Mouse (Mus musculus) adrenal gland, postnatal 4 days (tissue): ENCODE data around the gene Mlph. TPM values are rescaled to one million over a fixed set of nuclear protein-coding genes. Genes with fewer than 3 reads are reported as not detected.

Source experiments
- DNase-seq, 2 experiments: peaks; one replicate each; pipeline ENCODE4 v3.0.0; 2021 to 2022; ENCODE audit warnings: low spot score in 2 of 2, mixed read lengths in 2 of 2
- total RNA-seq, 2 experiments: library from RNA; stranded (reverse); gene quantifications; 2 replicates each; pipeline ENCODE4 v1.2.3; 2021

The Mlph gene
- total RNA-seq, 2 experiments from 2014 or later, result 1.6 to 2.2 TPM

DNA sequence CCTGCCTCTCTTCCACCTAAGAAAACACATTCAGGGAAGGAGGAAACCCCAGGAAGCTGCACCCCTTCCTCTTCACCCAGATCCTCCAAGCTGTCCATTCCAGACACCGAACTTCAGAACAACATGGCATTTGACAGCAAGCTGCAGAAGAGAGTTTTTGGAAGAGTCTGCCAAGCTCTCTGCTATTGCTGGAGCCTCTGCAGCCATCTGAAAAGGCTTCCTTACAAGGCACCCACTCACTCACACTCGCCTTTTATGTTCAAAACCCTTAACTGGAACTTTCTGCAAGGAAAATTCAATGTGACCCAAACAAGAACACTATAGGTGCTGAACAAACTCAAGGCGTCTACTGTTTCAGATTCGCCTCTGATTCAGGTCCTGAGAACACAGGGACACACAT is 53.8 kb downstream of the Mlph start:
- no peak for DNase-seq

DNA sequence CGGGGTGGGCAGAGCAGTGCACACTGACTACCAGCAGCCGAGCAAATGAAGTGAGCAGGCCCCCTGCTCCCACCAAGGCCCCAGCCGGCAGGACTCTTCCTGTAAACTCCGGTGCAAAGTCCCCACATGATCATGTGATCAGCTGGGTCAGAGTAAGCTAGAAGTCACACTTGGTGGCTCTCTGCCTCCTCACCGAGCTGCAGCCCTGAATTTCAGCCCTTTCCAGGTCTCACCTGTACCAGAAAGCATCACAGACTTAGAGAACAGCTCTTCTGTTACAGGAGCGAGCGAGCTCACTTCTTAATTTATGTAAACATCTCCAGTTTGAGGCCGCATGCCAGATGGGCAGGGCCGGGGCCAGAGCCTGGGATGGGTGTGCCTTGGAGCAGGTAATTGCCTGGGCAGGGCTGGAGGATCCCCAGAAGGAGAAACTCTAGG is 54.5 kb downstream of the Mlph start, which contains the start of gene Rab17:
Rab17 (minus strand) TSS at position 315 of the 438 bp plus-strand sequence.
- DNase-seq, result no peak

DNA sequence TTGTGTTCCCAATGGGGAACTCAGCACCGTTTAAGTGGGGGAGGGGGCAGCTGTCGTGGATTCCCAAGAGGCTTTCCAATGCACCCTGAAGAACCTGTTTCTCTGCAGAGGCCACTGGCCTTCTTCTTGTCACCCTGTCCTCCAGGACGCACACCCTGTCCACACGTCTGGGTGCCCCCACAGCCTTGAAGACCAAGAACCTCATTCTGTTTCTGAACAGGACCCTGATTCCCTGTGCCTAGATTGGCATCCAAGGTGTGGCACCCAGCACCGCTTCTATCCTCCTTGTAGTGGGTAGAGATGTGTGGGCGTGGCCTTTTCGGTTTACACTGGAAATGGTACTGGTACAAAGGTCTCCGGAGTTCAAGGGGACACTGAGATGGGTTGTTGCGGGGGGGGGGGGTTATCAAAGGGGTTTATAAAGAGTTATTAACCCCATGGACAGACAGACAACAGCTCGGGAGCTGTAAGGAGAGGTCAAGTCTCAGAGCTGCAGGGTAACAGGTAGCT is 55.1 kb downstream of the Mlph start:
- DNase-seq, result no peak

DNA sequence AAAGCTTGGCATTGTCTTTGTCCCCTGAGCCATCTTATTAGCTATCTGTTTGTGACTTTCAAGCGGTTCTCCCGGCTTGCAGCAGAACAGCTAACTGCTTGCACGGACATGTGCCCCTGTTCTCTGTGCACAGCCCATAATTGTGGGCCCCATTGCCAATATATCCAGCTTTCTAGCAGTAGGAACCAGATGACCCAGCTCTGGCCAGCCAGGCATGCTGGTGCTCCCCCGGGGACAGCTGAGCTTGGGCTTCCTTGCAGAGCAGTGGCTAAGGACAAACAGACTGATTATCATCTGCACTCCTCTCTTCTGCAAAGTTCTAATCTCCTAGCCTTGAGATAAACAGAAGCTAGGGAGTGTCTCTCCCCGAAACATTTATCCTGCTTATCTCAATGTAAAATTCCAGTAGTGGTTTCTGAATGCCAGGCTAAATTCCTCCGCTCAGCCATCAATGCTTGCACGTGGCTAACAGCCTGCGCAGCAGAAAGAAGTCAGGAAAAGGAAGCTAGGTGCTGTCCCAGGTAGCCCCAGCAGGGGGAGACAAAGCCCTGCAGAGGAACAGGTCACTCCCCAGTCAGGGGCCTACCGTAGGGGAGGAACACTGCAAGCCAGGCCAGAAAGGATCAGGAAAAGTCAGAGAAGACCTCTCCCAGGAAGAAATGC is 58.2 kb downstream of the Mlph start:
- DNase-seq, result peak; percentile 86 to 91

DNA sequence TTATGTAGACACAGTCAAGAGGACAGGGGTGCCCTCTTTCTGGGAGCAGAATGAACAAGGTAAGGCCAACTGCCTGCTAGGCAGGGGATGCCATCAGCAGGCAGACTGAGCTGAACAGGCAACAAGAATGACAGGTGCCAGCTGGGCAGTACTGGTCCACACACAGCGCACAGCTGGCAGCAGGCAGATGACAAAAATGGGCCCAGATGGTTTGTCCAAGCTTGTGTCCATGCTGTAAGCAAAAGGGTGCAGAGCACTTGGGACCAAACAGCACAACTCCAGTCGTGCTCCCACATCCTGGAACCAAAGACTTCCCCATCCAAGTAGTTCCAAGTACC is 58.7 kb downstream of the Mlph start:
- DNase-seq, result no peak

DNA sequence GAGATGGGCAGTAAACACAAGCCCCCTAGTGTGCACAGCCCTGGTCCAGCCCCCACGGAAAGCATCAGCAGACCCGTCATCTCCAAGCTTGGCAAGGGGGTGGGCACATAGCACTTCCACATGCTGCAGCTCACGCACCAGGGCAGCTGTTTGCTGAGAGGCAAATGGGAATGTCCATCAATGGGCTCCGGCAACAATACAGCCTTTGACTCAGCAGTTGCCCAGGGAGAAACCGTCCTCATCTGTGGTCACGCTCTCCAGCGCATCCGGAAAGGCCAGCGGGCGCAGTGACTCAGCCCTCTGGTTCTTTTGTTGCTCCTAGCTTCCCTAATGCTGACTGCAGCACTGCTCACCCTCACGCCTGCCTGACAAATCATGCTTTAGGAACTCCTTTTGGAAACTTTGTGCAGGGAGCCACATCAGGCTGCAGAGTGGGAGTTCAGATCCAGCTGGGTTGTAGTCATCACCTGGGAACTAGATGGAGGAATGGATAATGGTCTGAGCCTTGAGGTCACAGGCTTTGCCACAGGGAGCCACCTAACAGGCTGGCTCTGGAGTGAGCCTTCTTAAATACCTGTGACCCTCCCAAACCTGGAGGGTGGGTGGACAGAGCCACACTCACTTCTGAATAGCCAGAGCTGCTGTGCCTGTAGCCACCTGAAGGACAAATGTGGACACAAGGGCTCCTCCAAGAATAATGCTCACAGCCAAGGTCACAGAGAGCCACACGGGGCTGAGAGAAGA is 60.2 kb downstream of the Mlph start:
- peak in 1 of 2 experiments; percentile 19 for DNase-seq

DNA sequence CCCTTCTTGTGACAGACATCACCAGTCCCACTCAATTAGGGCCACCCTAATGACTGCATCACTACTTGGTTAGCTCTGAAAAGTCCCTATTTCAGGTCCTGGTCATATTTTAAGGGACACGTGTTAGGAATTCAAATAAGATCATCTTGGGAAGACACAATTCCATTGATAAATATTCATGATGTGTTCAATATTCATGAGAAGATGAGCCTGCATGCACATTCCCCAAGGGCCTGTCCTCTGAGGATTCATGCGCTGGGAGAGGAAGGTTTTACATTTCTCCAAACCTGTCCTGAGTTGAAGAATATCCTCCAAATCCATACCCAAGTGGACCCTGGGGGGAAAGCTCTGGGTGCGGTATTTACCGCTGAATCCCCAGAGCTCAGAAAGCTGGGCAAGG is 61.1 kb downstream of the Mlph start:
- DNase-seq, result no peak

DNA sequence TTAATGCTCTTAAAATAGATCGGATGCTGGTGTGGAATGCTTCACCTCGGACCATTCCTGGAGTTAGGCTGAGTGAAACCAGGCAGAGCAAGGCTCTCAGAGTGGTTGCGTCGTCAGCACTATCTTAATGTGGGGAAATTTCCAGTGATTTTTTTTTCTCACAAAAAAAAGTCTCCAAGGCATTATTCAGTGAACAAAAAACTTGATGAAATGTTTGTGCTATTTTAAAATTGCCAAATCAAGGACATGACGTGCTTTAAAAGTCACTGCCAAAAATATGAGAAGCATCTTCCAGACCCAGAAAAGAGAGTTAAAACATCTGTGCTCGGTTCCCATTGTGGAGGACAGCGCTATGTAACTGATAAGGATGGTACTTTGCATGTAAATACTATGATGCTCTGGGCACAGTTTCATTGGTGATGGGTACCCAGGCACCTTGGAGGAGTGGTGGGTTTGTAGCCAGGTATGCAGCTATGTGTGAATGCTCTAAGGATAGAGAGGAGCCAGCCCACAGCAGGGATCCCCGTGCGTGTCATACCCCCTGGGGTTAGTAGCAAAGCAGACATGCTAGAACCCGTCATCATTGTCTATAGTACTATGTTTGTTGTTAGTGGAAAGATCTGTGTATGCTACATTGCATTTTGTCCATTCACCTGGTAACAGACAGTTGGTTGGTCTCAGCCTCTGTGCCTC is 65.9 kb downstream of the Mlph start:
- no peak for DNase-seq

DNA sequence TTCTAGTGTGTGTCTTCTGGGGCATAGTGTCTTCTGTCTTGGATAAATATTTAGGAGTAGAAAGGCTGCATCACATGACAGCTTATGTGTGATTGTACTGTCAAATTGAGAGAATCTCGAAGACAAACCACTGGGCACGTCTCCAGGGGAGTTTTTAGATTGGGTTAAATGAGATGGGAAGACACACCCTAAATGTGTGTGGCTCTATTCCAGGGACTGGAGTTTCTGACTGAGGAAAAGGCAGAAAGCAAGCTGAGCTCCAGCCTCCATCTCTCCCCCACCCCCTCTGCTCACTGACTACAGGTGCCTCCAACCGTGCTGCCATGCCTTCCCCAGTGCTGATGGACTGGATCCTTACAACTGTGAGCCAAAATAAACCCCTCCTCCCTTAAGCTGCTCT is 66.5 kb downstream of the Mlph start:
- no peak for DNase-seq

DNA sequence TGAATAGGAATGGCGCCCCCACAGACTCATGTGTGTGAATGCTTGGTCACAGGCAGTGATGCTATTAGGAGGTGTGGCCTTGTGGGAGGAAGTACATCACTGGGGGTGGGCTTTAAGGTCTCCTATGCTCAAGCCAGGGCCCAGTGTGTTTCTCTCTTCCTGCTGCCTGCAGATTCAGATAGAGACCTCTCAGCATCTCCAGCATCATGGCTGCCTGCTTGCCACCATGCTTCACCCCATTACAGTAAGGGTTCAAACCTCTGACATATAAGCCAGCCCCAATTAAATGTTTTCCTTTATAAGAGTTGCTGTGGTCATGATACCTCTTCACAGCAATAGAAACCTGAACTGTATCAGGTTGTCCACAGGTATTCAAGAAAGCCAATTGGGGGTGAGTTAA is 81.0 kb downstream of the Mlph start:
- DNase-seq, result no peak

DNA sequence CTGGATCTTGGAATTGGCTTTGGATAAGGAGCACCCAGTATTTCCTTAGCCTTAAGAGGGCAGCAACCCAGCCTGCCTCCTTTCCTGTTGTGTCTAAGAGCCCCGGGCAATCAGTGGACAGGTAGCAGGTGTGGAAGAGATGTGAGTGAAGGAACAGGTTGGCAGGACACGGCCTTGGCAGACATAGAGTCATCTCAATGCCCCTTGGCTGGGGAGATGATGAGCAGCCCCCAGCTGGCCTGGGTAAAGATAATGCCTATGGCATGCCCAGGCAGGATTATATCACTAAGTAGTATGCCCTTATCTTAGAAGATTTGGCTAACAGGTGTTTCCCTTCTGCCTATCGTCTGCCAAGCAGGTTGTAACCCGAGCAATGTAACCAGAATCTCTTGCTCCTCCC is 82.3 kb downstream of the Mlph start:
- no peak for DNase-seq

DNA sequence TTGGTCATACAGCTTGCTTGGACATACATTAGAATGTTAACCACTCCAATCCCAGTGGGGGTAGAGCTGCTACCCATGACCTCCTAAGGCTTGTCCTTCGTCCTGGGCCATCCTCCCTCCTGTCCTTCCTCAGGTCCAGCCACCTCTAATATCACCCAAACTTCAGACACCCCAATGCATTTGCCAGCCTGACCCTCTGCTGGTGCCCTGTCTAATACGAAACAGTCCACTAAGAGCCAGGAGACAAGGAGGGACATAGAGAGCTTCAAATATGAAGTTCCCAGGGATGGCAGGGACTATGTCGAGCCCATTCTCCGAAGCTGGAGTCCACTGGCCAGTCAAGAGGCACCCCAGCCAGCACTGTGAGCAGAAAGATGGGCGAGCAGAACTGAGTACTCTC is 82.8 kb downstream of the Mlph start:
- DNase-seq, result no peak

DNA sequence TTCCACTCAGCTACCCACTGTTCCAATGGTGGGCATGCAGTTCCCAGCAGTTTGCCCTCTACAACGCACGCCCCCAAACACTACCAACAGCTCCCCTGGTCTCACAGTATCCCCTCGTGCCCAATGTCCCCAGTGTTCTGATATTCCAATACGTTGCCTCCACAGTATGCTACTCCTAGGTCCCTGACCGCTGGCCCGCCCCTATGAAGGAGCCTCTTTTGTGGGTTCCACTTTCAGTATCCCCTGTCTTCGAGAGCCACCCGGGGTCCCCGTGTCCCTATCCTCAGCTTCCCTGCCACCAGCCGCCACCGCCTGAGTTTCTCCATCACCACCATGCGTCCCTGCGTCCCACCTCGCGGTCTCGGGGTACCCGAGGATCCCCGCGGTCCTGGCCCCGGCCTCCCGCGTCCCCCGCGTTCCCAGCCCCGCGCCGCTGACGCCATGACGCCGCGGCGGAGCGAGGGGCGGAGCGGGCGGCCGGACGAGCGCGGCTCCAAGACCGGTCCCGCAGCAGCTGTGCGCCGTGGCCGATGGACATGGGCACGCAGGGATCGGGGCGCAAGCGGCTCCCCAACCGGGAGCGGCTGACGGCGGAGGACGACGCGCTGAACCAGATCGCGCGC is 83.5 kb downstream of the Mlph start, which contains the start of gene Lrrfip1:
Lrrfip1 (plus strand) TSS at position 470 of the 623 bp plus-strand sequence.
- peak; percentile 32 to 35 for DNase-seq

DNA sequence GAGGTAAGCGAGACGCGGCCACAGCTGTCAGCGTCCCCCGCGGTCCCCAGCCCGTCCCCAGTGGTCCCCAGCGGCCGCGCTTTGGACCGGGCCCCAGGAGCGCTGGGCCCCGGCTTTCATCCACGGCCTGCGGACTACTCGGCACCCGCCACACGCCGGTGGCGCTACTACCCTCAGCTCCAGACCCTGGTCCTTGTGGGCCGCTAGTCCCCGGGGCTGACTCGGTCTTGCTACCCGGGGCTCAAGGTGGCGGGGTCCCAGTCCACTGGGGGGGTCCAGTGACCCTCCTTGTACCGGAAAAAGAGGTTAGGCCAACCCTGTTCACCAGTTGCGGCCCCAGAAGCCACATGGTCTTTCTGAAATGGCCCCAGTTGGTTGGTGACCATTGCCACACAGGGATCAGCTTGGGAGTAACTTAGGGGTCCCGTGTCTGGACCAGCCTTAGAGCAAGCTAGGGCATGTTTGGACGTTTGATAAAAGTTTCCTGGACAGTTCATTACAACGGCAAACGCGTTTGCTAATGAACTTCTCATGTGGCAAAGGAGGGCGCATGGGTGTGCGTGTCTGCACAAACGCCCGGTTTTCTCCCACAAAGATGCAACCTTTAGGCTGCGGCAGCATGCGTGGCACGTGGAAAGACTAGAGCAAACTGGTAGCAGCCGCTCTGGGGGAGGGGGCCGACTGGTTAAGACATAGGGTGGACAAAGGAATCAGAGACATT is 84.2 kb downstream of the Mlph start:
- DNase-seq, result peak in 1 of 2 experiments; percentile 22

DNA sequence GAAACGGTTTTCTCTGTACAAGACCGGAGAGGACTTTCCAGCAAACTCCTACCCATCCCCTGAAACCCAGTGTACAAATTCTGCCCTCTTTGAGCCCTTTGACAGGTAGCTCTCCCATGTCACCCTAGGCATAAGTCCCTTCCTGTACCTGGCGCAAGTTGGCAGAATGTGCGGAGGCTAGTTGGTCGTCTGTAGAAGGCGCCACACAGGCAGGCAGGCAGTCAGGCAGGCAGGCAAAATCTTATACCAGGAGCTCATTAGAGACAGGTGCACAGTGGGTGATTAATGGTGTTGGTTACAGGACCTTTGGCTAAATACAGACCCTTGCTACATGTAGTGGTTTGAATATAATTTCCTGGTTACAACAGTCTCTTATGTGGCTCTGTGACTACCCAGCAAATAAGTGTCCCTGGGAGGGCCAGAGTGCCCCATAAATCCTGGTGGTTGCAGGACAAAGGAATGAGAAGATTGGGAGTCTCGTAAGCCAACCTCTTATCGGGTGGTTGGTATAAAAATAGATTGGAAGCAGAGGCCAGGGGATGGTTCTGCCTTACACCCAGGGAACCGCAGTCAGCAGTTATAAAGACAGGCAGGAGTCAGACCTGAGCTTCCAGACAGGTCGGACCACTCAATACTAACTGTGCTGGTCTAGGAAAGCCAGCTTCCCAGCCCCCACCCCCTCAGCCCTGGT is 85.2 kb downstream of the Mlph start:
- no peak for DNase-seq

Other genes with a start within 250 kb of the Mlph start
- gene Col6a3, start 71.1 kb upstream of the Mlph start, total RNA-seq, result 100 to 1,000 TPM; 124 to 131 TPM
- gene Prlh, start 38.0 kb downstream of the Mlph start, total RNA-seq, result not detected
- 1 to 10 TPM; 1.2 to 2.5 TPM for gene Rab17, start 54.6 kb downstream of the Mlph start, total RNA-seq
- gene Lrrfip1, start 83.7 kb downstream of the Mlph start, total RNA-seq, result 10 to 100 TPM; 54.7 to 56.7 TPM
- 1 to 10 TPM in 1 of 2 experiments, under 1 TPM in 1; 0.11 to 1.1 TPM for gene Rbm44, start 230.0 kb downstream of the Mlph start, total RNA-seq